Mouse (Mus musculus): ENCODE data around the gene Polr3b. TPM values are rescaled to one million over a fixed set of nuclear protein-coding genes. Genes with fewer than 3 reads are reported as not detected.

Gene Polr3b
- total RNA-seq, 2 experiments from 2014 or later, result 34.2 to 63.5 TPM

DNA sequence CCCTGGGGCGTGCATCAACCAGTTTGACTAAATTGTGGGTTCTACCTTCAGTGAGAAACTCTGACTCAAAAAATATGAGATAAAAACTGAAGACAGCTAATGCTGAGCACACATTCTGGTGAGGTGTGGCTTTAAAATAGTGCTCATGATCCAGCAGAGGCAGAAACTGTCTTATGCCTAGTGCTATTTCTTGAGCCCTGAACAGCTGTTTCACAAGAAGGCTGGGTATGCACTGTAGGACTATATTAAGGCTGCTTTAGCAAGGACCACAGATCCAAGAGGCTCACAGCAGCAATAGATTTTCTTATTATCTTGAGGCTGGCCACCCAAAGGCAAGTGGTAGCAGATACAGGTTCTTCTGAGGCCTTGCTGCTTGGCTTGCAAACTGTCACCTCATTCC is 80.0 kb downstream of the Polr3b start:
- ATAC-seq (replicated peaks; ENCODE audit: low FRiP score, low TSS enrichment, poor library complexity, severe bottlenecking), result no peak

DNA sequence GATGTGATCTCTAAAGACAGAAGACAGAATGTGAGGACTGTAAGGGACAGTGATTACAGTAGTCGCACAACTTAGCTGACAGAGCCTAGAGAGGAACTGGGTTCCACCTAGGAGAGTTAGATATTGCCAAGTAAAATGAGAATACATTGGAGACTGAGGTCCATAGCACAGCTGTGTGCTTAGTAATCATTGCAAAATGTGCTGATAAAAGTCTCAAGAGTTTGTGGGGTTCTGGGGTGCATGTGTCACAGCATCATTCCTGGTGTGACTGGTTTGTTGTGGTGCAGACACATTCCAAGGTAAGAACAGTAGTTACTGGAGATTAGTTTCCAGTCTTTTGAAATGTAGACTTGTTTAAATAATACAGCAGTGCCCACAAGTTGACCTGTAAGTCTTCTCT is 82.5 kb downstream of the Polr3b start:
- ATAC-seq (replicated peaks; ENCODE audit: low FRiP score, low TSS enrichment, poor library complexity, severe bottlenecking), result no peak

DNA sequence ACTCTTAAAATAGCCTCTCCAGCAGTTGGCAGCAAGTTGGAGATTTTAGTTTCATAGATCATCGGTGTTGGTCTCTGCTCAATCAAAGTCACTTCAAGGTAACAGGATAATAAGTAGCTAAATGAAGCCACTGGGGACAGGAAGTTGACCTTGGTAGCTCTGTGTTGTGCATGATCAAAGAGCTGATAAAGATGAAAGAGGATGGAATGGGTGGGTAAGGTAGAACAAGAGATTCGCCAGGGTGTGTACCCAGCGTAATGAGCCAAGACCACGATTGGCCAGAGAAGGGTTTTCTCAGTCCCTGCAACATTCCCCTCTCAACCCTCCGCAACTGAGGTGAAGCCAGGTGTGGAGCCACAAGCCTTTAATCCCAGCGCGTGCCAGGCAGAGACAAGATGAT is 83.1 kb downstream of the Polr3b start:
- no peak for ATAC-seq (replicated peaks; ENCODE audit: low FRiP score, low TSS enrichment, poor library complexity, severe bottlenecking)

DNA sequence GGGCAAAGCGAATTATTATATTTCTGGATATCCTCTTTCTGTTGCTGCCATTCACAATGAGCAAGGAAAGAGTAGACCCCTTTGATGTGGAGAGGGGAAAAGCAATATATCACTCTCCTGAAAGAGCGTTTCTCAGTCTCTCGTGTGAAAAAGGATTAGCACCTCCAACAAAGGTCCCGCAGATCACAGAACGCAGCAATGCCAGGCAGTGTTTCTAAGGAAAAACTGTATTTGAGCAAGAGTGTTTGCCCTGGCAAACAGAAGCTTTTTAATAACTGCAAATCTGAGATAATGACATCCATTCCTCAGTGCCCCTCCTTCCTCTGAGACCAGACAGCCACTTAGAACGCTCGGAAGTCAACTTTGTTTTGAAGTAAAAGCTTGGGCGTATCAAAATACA is 84.5 kb downstream of the Polr3b start:
- no peak for ATAC-seq (replicated peaks; ENCODE audit: low FRiP score, low TSS enrichment, poor library complexity, severe bottlenecking)

DNA sequence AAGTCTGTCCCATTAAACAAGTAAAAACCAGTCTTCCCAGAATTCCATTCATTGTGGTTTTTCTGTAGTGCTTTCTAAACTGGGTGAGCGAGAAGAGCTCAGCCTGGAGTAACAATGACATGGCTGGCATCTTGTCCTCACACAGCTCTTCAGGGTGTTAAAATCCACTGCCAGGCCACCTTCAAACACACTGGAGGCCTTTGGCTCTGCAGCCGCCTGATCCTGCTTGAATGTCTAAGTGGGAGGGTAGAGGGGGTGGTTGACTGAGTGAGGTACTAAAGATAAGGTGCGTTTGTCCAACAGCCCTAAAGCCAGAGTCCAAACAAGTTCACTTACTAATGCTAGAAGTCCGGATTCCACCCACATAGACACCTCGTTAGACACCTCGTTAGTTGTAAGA is 85.1 kb downstream of the Polr3b start:
- ATAC-seq (replicated peaks; ENCODE audit: low FRiP score, low TSS enrichment, poor library complexity, severe bottlenecking), result no peak

DNA sequence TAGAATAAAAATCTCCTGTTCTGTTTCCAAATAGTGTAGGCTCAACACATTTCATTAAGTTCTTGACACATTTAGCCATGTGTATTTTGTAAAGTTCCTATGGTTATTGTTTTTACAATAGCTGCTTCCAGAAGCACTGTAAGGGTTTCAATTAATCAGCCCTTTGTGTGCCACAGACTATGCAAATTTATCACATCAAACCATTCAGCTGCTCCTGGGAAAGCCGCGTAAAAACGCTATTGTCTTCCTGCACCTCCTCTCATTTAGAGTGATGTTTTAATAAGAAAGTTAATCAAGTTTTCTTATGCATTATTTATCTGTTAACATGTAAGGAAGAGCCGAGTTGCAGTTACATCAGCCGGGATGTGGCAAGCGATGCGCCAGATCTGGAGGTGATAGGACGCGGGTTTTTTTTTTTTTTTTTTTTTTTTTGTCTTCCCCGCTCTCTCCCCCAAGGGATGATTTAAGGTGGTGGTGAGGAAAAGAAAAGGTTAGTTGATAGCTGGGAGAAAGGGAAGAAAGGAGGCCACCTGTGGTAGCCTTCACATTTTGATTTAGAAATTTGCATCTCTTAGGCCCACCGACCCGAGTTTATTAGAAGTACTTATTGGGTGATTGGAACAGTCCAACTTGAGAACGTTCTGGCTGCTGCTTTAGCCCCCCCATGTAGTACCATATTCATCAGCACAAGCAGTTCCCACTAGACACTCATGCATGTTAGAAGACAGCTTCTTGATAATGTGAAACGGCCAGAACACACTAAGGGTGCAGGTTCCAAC is 85.8 kb downstream of the Polr3b start:
- ATAC-seq (replicated peaks; ENCODE audit: low FRiP score, low TSS enrichment, poor library complexity, severe bottlenecking), result no peak

DNA sequence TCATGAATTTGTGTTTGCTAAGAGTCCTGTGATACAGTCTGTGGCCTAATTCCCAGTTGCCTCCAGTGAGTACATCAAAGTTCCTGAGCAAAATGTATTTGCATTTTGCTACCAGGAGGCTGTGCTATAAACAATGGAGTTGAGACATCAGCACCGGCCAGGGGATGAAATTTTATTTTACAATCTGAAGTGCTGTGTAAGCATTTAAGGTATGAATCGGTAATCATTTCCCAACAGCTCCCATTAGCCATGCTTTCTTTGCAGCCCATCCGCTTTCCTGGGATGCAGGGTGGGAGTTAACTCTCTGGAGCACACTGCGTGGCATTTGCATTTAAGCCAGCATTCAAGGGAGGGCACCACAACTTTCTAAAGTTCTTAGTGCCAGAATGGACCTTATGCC is 88.1 kb downstream of the Polr3b start:
- no peak for ATAC-seq (replicated peaks; ENCODE audit: low FRiP score, low TSS enrichment, poor library complexity, severe bottlenecking)

DNA sequence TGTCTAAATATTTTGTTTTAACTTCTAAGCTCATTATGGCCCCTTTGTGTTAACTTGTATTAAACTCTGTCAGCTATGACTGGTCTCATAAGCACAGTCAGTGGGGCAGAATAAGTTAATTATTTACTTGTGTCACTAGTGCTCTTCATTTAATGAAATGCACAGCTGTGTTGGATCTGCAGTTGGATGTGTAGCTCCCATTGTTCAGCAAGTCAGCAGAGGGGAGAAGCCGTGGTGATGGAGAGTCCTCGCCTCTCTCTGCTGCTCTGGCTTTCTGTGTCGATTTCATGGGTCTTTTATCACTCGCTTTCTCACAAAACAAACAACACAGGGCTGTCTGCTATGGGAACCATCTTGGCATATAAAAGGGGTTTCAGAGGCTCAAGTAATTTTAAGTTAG is 88.7 kb downstream of the Polr3b start:
- ATAC-seq (replicated peaks; ENCODE audit: low FRiP score, low TSS enrichment, poor library complexity, severe bottlenecking), result no peak

DNA sequence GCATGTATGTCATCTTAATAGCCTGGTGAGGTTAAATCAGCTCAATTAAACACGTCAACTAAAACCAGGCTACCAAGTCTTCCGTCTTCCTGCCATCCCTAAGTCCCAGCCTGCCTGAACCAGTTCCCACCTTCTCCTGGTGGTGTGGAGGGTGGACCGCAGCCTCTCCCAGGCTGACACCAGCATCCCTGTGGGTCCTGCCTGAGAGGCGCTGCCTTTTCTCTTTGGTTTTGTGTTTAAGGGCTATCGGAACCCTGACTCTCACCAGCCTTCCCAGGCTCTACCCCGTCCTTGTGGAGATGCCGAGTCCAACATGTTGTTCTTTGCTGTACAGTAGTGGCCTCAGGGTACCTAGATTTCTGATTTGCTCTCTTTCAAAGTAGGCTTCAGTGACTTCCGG is 89.4 kb downstream of the Polr3b start:
- no peak for ATAC-seq (replicated peaks; ENCODE audit: low FRiP score, low TSS enrichment, poor library complexity, severe bottlenecking)

DNA sequence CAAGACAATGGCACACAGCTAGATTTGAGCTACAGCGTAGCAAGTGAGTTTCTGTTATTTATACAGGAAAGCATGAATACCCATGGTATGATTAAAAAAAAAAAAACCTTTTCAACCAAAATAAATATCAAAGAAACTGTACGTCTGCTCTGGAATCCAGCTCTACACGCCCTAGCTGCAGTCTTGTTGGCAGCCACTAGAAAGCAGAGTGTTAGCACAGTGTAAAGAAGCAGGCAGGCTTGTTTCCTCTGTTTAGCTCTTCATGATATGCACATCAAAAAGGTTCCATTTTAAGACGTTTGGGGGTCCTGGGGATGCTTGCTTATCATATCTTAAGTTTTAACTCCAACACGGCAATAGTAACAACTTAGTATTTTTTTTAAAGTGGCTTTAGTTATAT is 89.8 kb downstream of the Polr3b start:
- ATAC-seq (replicated peaks; ENCODE audit: low FRiP score, low TSS enrichment, poor library complexity, severe bottlenecking), result no peak

DNA sequence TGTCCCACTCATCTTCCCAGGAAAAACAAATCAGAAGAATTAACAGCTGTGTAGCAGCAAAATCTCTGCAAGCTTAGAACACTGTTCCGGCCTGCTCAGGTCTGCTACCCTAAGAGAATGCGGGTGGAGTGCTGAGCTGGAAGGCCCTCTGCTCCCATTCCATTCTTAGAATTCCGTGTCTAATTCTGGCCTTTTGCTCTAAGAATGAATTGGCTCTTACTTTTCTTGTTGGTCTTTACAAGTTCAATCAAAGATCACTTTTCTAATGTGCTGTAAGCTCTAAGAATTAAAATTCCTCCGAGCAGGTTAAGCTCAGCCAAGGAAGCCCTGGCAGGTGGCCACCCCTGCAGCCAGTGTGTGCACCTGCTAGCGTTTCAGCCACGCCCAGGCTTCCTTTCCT is 90.4 kb downstream of the Polr3b start:
- ATAC-seq (replicated peaks; ENCODE audit: low FRiP score, low TSS enrichment, poor library complexity, severe bottlenecking), result no peak

DNA sequence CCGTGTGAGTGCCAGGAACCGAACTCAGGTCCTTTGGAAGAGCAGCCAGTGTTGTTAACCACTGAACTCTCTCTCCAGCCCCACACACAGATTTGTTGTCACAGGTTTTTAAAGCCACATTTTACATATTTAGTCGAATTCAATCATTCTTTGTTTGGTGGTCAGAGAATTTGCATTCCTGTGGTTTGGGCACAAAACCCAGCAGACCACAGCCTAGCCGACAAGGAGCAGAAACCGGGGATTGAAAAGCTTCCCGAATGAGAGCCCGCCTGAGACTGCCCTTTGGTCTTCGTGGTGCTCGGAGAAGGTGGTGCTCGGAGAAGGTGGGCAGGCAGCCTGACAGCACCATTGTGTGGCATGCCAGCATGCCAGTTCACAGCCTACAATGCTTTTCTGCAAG is 91.0 kb downstream of the Polr3b start:
- no peak for ATAC-seq (replicated peaks; ENCODE audit: low FRiP score, low TSS enrichment, poor library complexity, severe bottlenecking)

DNA sequence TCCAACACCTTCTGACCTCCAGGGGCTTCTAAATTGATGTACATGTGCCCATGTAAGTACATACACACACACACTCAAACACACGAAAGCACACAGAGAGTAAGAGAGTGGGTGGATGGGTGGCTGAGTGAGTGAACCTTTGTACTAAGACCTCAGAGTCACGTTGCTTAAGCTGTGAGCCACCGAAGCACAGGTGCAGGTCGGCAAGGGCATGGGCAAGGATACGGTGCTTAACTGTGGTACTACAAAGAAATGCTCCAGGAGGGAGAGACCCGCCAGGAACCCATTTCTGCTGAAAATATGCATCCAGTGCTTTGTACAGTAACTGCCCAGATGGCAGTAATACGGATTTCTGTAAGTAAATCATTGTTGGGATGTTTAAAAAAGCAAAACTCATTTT is 93.5 kb downstream of the Polr3b start:
- no peak for ATAC-seq (replicated peaks; ENCODE audit: low FRiP score, low TSS enrichment, poor library complexity, severe bottlenecking)

DNA sequence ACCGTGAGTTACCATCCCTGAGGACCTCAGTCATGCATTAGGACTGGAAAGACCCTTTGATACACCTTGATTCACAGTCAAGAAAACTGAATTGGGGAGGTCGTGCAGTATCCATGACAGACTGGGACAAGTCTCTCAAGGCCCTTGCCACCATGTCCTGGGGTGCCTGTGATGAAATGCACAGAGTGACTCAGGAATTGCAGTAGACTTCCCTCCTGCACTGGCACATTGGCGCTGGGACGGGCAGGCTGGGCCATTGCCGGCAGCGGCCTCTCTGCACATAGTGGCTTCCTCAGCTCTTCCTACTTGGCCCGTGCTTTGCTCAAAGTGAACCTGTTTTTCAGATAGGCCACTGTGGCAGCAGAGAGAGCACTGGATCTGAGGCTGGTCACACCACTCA is 94.5 kb downstream of the Polr3b start:
- ATAC-seq (replicated peaks; ENCODE audit: low FRiP score, low TSS enrichment, poor library complexity, severe bottlenecking), result no peak

DNA sequence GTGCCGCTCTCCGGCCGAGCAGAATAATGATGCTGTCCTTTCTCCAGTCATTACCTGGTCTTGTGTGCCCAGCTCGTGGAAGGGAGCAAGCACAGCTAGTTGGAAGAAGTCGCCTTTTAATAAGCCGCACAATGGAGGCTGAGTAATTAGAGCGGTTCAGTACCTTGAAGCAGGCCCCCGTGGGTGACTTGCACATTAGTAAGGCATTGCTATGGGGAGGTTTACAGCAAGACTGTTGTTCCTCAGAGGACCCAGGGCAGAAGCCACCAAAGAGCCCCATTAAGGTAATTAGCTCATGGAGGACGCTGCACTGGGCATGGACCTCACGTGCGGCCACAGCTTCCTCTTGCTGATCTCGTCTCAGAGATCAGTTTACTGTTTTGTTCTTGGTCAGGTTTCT is 100.6 kb downstream of the Polr3b start:
- ATAC-seq (replicated peaks; ENCODE audit: low FRiP score, low TSS enrichment, poor library complexity, severe bottlenecking), result no peak

DNA sequence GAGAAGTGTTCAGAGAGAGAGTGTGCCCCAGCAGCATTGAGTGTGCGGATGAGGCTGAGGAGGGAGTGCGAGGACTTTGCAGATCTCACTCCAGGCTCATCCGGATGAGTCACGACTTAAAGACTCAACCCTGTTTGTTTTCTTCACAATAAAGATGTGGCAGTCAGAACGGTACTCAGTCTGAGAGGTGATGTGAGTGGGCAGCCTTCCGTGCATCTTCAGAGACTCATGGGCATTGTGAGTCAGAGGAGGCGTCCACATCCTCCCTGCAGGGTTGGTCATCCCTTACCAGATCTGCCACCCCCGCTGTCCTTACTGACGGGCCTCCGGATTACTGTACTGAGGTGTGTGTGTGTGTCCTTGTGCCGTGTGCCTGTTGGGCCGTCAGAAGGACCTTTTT is 104.9 kb downstream of the Polr3b start:
- ATAC-seq (replicated peaks; ENCODE audit: low FRiP score, low TSS enrichment, poor library complexity, severe bottlenecking), result no peak

DNA sequence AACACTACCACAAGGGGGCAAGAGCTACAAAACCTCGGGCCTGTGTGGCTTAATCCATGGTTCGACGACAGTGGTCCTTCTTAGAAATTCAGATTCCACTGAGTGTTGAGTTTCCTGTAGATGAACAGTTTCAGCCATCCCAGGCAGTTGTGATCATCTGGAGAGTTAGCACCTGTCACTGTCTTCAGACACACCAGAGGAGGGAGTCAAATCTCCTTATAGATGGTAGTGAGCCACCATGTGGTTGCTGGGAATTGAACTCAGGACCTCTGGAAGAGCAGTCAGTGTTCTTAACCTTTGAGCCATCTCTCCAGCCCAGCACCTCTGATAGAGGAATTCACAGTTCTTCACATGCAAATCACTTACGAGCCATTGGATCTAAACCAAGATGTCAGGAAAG is 105.7 kb downstream of the Polr3b start:
- no peak for ATAC-seq (replicated peaks; ENCODE audit: low FRiP score, low TSS enrichment, poor library complexity, severe bottlenecking)

DNA sequence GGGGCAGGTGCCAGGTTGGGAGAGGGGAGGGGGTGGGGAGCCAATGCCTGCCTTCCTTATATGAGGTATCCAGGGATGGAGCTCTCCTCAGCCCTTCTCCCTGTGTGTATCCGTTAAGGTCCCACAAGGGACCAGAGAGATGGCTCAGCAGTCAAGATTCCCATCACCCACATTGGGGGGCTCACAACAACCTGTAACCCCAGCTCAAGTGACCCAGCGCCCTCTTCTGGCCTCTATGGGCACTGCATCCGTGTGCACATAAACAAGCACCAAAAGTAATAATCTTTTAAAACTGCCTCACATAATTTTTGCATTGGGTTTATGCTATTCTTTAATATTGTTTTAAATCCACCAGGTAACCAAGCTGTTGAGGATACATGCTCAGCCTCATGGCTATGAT is 108.0 kb downstream of the Polr3b start:
- ATAC-seq (replicated peaks; ENCODE audit: low FRiP score, low TSS enrichment, poor library complexity, severe bottlenecking), result no peak

DNA sequence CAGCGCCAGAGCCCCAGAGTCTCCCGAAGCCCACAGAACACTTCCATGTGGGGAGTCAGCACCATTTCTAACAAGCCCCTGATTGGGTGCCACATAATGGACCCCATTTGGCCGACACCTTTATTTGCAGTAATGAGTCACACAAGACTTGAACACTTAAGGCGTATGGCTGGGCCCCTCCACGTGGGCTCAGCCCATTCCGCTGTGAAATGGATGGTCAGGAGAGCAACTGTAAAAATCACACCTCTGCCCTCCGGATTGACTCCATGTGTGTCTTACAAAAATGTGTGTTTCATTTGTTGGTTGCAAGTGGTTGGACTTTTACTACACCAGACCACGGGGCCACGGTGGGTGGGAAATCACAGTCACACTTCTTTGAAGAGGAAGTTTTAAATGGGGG is 108.9 kb downstream of the Polr3b start:
- ATAC-seq (replicated peaks; ENCODE audit: low FRiP score, low TSS enrichment, poor library complexity, severe bottlenecking), result no peak

DNA sequence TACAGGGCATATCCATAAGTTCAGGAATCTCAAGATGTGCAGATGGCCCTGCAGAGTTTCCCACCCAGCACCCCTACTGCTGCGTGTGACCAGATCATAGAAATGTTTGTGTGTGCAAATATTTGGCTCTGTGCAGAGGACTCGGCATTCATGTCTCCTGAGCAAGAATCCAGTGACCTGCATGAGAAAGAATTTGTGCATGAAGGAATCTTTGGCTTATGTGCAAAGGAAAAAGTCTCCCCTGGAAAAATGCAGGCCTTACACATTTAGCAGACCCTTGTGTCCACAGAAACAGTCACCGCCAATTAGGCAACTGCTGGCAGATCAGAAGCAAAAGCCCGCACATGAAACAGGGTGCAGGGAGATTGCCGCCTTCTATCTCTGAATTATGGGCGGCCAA is 111.4 kb downstream of the Polr3b start:
- ATAC-seq (replicated peaks; ENCODE audit: low FRiP score, low TSS enrichment, poor library complexity, severe bottlenecking), result no peak

DNA sequence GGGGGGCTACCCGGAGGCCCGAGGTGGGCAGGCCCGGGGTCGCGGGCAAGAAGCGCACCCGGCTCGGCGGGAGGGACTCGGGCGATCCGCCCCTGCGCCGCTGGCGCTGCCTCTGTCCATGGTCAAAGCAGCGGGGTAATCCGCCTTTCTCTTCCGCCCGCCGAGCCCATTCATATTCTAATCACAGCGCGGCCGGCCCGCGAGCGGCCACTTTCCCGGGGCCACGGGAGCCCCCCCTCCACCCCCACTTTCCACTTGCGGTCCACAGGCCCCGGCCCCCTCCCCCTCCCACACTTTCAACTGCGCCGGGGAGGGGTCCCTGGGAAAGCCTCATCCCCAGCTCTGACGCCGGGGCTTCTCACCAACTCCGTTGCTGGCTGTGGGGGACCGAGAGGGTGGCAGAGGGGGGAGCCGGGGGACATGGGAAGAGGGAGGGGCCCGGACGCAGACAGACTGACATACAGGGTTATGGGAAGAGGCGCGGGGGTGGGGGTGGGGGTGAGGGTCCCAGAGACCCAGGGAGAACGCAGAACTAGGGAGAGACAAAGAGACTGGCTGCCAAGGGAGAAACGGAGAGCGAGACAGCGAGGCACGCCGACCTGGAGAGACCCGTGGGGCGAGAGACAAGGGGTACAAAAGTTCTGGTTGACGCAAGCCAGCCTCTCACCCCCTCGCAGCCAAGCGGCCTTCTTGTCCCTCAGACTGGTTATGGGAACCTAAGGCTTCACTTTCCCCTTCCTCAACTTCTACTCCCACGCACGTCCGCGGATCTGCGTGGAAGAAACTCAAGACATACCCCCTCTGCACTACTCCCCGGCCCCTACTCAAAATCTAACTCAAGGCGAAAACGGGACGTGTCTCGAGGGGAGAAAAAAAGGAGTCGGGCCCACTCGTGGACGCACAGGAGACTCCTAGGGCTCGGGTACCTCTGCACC is 133.0 kb downstream of the Polr3b start:
- ATAC-seq (replicated peaks; ENCODE audit: low FRiP score, low TSS enrichment, poor library complexity, severe bottlenecking), result 0 out of 2 replicates have a peak, but pooled peaks have one; percentile 40

Measured in megakaryocyte-erythroid progenitor cell, adult 5-6 weeks (primary cell).